Mouse (Mus musculus) gastrocnemius, postnatal 14 days (tissue): ENCODE results near the gene Gm38394. TPM values are rescaled to one million over a fixed set of nuclear protein-coding genes. Genes with fewer than 3 reads are reported as not detected.

Experiments
- DNase-seq: peaks from one replicate; pipeline ENCODE4 v3.0.0; 2021; ENCODE audit warnings: mixed read lengths
- intact Hi-C: fragments of 180-260 bp; cut with DNase I; formaldehyde crosslinking; loops from one replicate; pipeline ENCODE4 v1.15.1; 2025; ENCODE audit warnings: low total_unique reads
- total RNA-seq, 2 experiments: library from RNA; stranded (reverse); gene quantifications; 2 replicates each; pipeline ENCODE4 v1.2.3; 2021

The Gm38394 gene
- total RNA-seq, 2 experiments from 2014 or later: 33.1 to 36.9 TPM

GRCm38 (mm10) chr1:133609771-133610502 lies 51.2 kb downstream of the Gm38394 start, which contains the start of gene Snrpe:
TSS of gene Snrpe (minus strand) at chr1:133610291.
- intact Hi-C loops: loop anchor here (5.0 kb wide), 2 partner anchors 228 to 298 kb away; no protein-coding TSS in a partner anchor
- peak; percentile 97 for DNase-seq

- intact Hi-C loops: no loop called here
- DNase-seq: no peak
These were observed 57.9 kb downstream of the Gm38394 start for GRCm38 (mm10) chr1:133603174-133603573.

- intact Hi-C loops: no loop called here
- DNase-seq: no peak
These were observed 64.7 kb downstream of the Gm38394 start for GRCm38 (mm10) chr1:133596298-133597007.

- intact Hi-C loops: loop anchor here (5.0 kb wide), 1 partner anchor 199 kb away; no protein-coding TSS in a partner anchor
- DNase-seq: no peak
These were observed 75.1 kb downstream of the Gm38394 start for GRCm38 (mm10) chr1:133585995-133586537.

GRCm38 (mm10) chr1:133571293-133571692 lies 89.8 kb downstream of the Gm38394 start:
- DNase-seq: no peak
- intact Hi-C loops: no loop called here

Other genes starting within 250 kb of the Gm38394 start
- gene Sox13, start 236.9 kb downstream of the Gm38394 start, total RNA-seq: 10 to 100 TPM in 1 of 2 experiments, 1 to 10 TPM in 1; 9.7 to 10.9 TPM
- 10 to 100 TPM; 67.9 to 72.9 TPM for gene Snrpe, start 51.0 kb downstream of the Gm38394 start, total RNA-seq
- gene Zbed6, start 433 bp downstream of the Gm38394 start, total RNA-seq: 10 to 100 TPM; 11.0 to 11.5 TPM
- under 1 TPM; 0.09 to 0.27 TPM for gene Lax1, start 28.8 kb upstream of the Gm38394 start, total RNA-seq
- gene Atp2b4, start 139.7 kb upstream of the Gm38394 start, total RNA-seq: 10 to 100 TPM; 22.1 to 24.4 TPM
- gene Optc, start 246.7 kb upstream of the Gm38394 start, total RNA-seq: under 1 TPM; 0.18 TPM